Mouse (Mus musculus) cortical plate, adult 2 months (tissue): ENCODE measurements around the gene Ppa2. TPM values are rescaled to one million over a fixed set of nuclear protein-coding genes. Genes with fewer than 3 reads are reported as not detected.

Experiments used
- H3K27ac ChIP-seq: fragments of 200-500 bp; 2 replicates; pipeline ENCODE4 v1.5.1; 2012; ENCODE audit warnings: low read length, control low read depth, inconsistent platforms; ENCODE audit not compliant: insufficient read depth
- H3K4me1 ChIP-seq: fragments of 200-500 bp; 2 replicates; pipeline ENCODE4 v1.6.1; 2011; ENCODE audit warnings: low read length; ENCODE audit not compliant: control insufficient read depth, insufficient read depth
- H3K4me3 ChIP-seq: fragments of 200-500 bp; 2 replicates; pipeline ENCODE4 v1.5.1; 2011; ENCODE audit warnings: mild to moderate bottlenecking, low read length, control low read depth; ENCODE audit not compliant: insufficient read depth
- CTCF ChIP-seq: fragments of 200-500 bp; IDR thresholded peaks from 2 replicates; pipeline ENCODE4 v1.5.1; 2011; ENCODE audit warnings: mild to moderate bottlenecking, control low read depth, low read length; ENCODE audit not compliant: insufficient read depth; ENCODE audit errors: extremely low read depth
- POLR2A ChIP-seq: fragments of 200-500 bp; IDR thresholded peaks from 2 replicates; pipeline ENCODE4 v1.6.1; 2011; ENCODE audit warnings: mild to moderate bottlenecking, low read length, control low read depth; ENCODE audit not compliant: insufficient read depth; ENCODE audit errors: extremely low read depth
- polyA plus RNA-seq: library from polyadenylated mRNA; depleted of rRNA; stranded (reverse); fragments of >200 nt; gene quantifications from 2 replicates; pipeline ENCODE4 v1.2.3, GENCODE M21; 2012; rRNA removed

The Ppa2 gene
- polyA plus RNA-seq, 1 experiment: 69.4 TPM

- H3K27ac ChIP-seq: no peak overlapping the region
- no peaks in the 10 kb centered on the region for H3K4me1 ChIP-seq
- H3K4me3 ChIP-seq: no peak overlapping the region
- no peak for TF ChIP-seq CTCF
Measured at GRCm38 (mm10) chr3:133411123-133411675, 101.3 kb downstream of the Ppa2 start.

- no peak for TF ChIP-seq POLR2A
- no peak for TF ChIP-seq CTCF
- Histone ChIP-seq H3K27ac (no peak overlapping the region), H3K4me1 (no peaks in the 10 kb centered on the region), H3K4me3 (no peak overlapping the region)
Measured at GRCm38 (mm10) chr3:133411768-133412167, 101.9 kb downstream of the Ppa2 start.

- Histone ChIP-seq H3K27ac (no peak overlapping the region), H3K4me3 (no peak overlapping the region), H3K4me1 (no peaks in the 10 kb centered on the region)
- TF ChIP-seq POLR2A: no peak
- TF ChIP-seq CTCF: no peak
Measured at GRCm38 (mm10) chr3:133414747-133415146, 104.8 kb downstream of the Ppa2 start.

- no peak overlapping the region for H3K4me3 ChIP-seq
- H3K4me1 ChIP-seq: no peaks in the 10 kb centered on the region
- H3K27ac ChIP-seq: no peak overlapping the region
- TF ChIP-seq POLR2A (no peak), CTCF (no peak)
Measured at GRCm38 (mm10) chr3:133423073-133423472, 113.2 kb downstream of the Ppa2 start.

Other genes starting within 250 kb of the Ppa2 start
- 7.4 and 7.9 TPM in 2 replicates for gene Ints12, start 218.3 kb upstream of the Ppa2 start, polyA plus RNA-seq
- 3.7 and 4.0 TPM in 2 replicates for gene Gstcd, start 218.1 kb upstream of the Ppa2 start, polyA plus RNA-seq
- gene Arhgef38, start 75.2 kb upstream of the Ppa2 start, polyA plus RNA-seq: 0.02 TPM in 1 of 2 replicates, not detected in the other
- 25.6 and 27.9 TPM in 2 replicates for gene Tet2, start 235.0 kb downstream of the Ppa2 start, polyA plus RNA-seq